Mouse (Mus musculus) stomach, embryonic 15.5 days (tissue): ENCODE measurements around the gene Gstcd. TPM values are rescaled to one million over a fixed set of nuclear protein-coding genes. Genes with fewer than 3 reads are reported as not detected.

Experiments
- polyA plus RNA-seq: library from polyadenylated mRNA; unstranded; fragments of >200 nt; fragmentation: Nextera tagmentation; extraction: Ambion mirVana; gene quantifications from 2 replicates; pipeline ENCODE4 v1.2.1, GENCODE M21; 2015

Gstcd gene
- polyA plus RNA-seq, 1 experiment from 2014 or later: 6.9 TPM

Other genes with a start within 250 kb of the Gstcd start
- gene Npnt, start 141.7 kb downstream of the Gstcd start, polyA plus RNA-seq: 51.4 and 51.8 TPM in 2 replicates
- gene Ints12, start 193 bp downstream of the Gstcd start, polyA plus RNA-seq: 20.9 and 24.4 TPM in 2 replicates
- gene Arhgef38, start 142.9 kb upstream of the Gstcd start, polyA plus RNA-seq: 2.0 and 2.6 TPM in 2 replicates
- gene Ppa2, start 218.1 kb upstream of the Gstcd start, polyA plus RNA-seq: 95.6 and 103 TPM in 2 replicates